8 mouse cellular contexts compared by ENCODE assay signal in genomic region chr7:25237249-25238014, GRCm38 (mm10). TPM values are rescaled to one million over a fixed set of nuclear protein-coding genes. Genes with fewer than 3 reads are reported as not detected.
DNase-seq lines count a peak whose midpoint lies in the region; ATAC-seq and TF ChIP-seq lines count a peak whose summit lies in the region.

Gene Gsk3a, minus strand, starts transcription at chr7:25237851.

- peak within 1 kb of the TSS; percentile 95 for H3K9ac ChIP-seq in kidney, embryonic 16.5 days (replicated peaks; ENCODE audit: low read length)
- H3K9ac ChIP-seq in liver, adult 2 months (ENCODE audit: low read depth, low read length), result peak within 1 kb of the TSS; percentile 98
- peak within 1 kb of the TSS; percentile 98 for H3K9ac ChIP-seq in stomach, postnatal 0 days (ENCODE audit: low read length)

- peak within 1 kb of the TSS; percentile 84 for H3ac ChIP-seq in myocyte (ENCODE audit: control insufficient read depth, insufficient read length)

- TF ChIP-seq CTCF in liver, adult 2 months (IDR thresholded peaks at IDR 0.05; ENCODE audit: low read depth, low read length), result no peak
- no peak for TF ChIP-seq CTCF in stomach, postnatal 0 days (IDR thresholded peaks at IDR 0.05; ENCODE audit: low read depth)

- peaks cover 42% of the 10 kb centered on the region for H3K36me3 ChIP-seq in heart, embryonic 10.5 days
- peaks cover 18% of the 10 kb centered on the region for H3K36me3 ChIP-seq in kidney, embryonic 16.5 days (ENCODE audit: insufficient read depth, low read length)
- no peaks in the 10 kb centered on the region for H3K36me3 ChIP-seq in liver, adult 2 months (ENCODE audit: control insufficient read depth, insufficient read depth, low read length)
- peaks cover 3% of the 10 kb centered on the region for H3K36me3 ChIP-seq in myocyte (ENCODE audit: control insufficient read depth, insufficient read depth)
- H3K36me3 ChIP-seq in stomach, postnatal 0 days (ENCODE audit: control insufficient read depth, insufficient read depth, low read length), result peaks cover 7% of the 10 kb centered on the region

- peak within 1 kb of the TSS; percentile 96 for H3K27ac ChIP-seq in heart, embryonic 10.5 days
- peak within 1 kb of the TSS; percentile 80 for H3K27ac ChIP-seq in kidney, embryonic 16.5 days (ENCODE audit: low read length)
- peak within 1 kb of the TSS; percentile 66 for H3K27ac ChIP-seq in liver, adult 2 months (replicated peaks; ENCODE audit: insufficient read depth, low read depth, low read length)
- peak within 1 kb of the TSS; percentile 86 for H3K27ac ChIP-seq in stomach, postnatal 0 days (replicated peaks)

- peaks cover 32% of the 10 kb centered on the region for H3K4me1 ChIP-seq in heart, embryonic 10.5 days
- peaks cover 22% of the 10 kb centered on the region for H3K4me1 ChIP-seq in kidney, embryonic 16.5 days (ENCODE audit: insufficient read depth, low read length)
- H3K4me1 ChIP-seq in liver, adult 2 months (ENCODE audit: control insufficient read depth, insufficient read depth, low read length), result peaks cover 9% of the 10 kb centered on the region
- H3K4me1 ChIP-seq in stomach, postnatal 0 days (replicated peaks; ENCODE audit: control insufficient read depth, insufficient read depth), result no peaks in the 10 kb centered on the region; the same call in 1 of the 2 replicates

- H3K4me3 ChIP-seq in heart, embryonic 10.5 days, result peak within 1 kb of the TSS; percentile 97
- H3K4me3 ChIP-seq in kidney, embryonic 16.5 days (ENCODE audit: low read length), result peak within 1 kb of the TSS; percentile 82
- peak within 1 kb of the TSS; percentile 89 for H3K4me3 ChIP-seq in liver, adult 2 months (ENCODE audit: insufficient read depth, low read depth, low read length)
- peak within 1 kb of the TSS; percentile 40 for H3K4me3 ChIP-seq in myocyte
- peak within 1 kb of the TSS; percentile 96 for H3K4me3 ChIP-seq in stomach, postnatal 0 days (ENCODE audit: low read depth, low read length)

- H3K79me2 ChIP-seq in liver, adult 2 months (ENCODE audit: control insufficient read depth, insufficient read depth, low read length), result peaks cover 18% of the 10 kb centered on the region; the same call in 1 of the 2 replicates
- peaks cover 32% of the 10 kb centered on the region for H3K79me2 ChIP-seq in myocyte (ENCODE audit: control insufficient read depth, insufficient read depth)

- H3K27me3 ChIP-seq in heart, embryonic 10.5 days (ENCODE audit: insufficient read depth, poor library complexity, severe bottlenecking), result no peaks in the 10 kb centered on the region
- no peaks in the 10 kb centered on the region for H3K27me3 ChIP-seq in kidney, embryonic 16.5 days (ENCODE audit: insufficient read depth, low read length)
- H3K27me3 ChIP-seq in liver, adult 2 months (ENCODE audit: control insufficient read depth, insufficient read depth, low read length), result no peaks in the 10 kb centered on the region
- no peaks in the 10 kb centered on the region for H3K27me3 ChIP-seq in myocyte (ENCODE audit: control insufficient read depth, insufficient read depth, insufficient read length)
- no peaks in the 10 kb centered on the region for H3K27me3 ChIP-seq in stomach, postnatal 0 days (ENCODE audit: control insufficient read depth, insufficient read depth, low read length)

- no peak for TF ChIP-seq EP300 in stomach, postnatal 0 days (optimal IDR thresholded peaks at IDR 0.05)

- under 1% methylated on average over 70 of the region's 76 CpGs for WGBS in heart, embryonic 10.5 days
- WGBS in kidney, embryonic 16.5 days, result under 1% methylated on average over 62 of the region's 76 CpGs
- WGBS in liver, adult 2 months, result under 1% methylated on average over 68 of the region's 76 CpGs
- WGBS in stomach, postnatal 0 days, result 0% methylated on average over 59 of the region's 76 CpGs

- ATAC-seq in erythroblast, adult 5-6 weeks (replicated peaks; ENCODE audit: low FRiP score, poor library complexity, severe bottlenecking), result peak; percentile 79
- ATAC-seq in kidney, embryonic 16.5 days (ENCODE audit: low FRiP score, low TSS enrichment), result peak; percentile 81
- ATAC-seq in stomach, postnatal 0 days (ENCODE audit: low FRiP score, low TSS enrichment), result peak; percentile 88

- TF ChIP-seq POLR2A in liver, adult 2 months (IDR thresholded peaks at IDR 0.05; ENCODE audit: extremely low read depth, insufficient read depth, low read length), result 0 out of 2 replicates have a peak, but pooled peaks have one; percentile 45
- TF ChIP-seq POLR2A in myocyte (IDR thresholded peaks at IDR 0.05; ENCODE audit: insufficient read length, low read depth), result peak; percentile 73

- peak; percentile 96 for DNase-seq in 416B (ENCODE audit: low read depth)
- peak; percentile 98 to 99 for DNase-seq in adrenal gland, postnatal 36 days
- peak; percentile 99 for DNase-seq in heart, embryonic 10.5 days (ENCODE audit: low spot score)
- peak; percentile 94 for DNase-seq in liver, adult 2 months (ENCODE audit: extremely low read depth, low read depth, low spot score)
- peak; percentile 98 for DNase-seq in stomach, postnatal 0 days (ENCODE audit: low spot score)

- peak within 1 kb of the TSS; percentile 80 for H3K4me2 ChIP-seq in kidney, embryonic 16.5 days (replicated peaks; ENCODE audit: low read depth, low read length)
- H3K4me2 ChIP-seq in myocyte (ENCODE audit: low read depth), result peak within 1 kb of the TSS; percentile 93
- H3K4me2 ChIP-seq in stomach, postnatal 0 days (replicated peaks; ENCODE audit: low read depth), result peak within 1 kb of the TSS; percentile 83

- H3K9me3 ChIP-seq in heart, embryonic 10.5 days, result no peaks in the 10 kb centered on the region
- H3K9me3 ChIP-seq in kidney, embryonic 16.5 days (ENCODE audit: low read length), result no peaks in the 10 kb centered on the region
- H3K9me3 ChIP-seq in stomach, postnatal 0 days (ENCODE audit: control insufficient read depth, low read length), result no peaks in the 10 kb centered on the region

TF ChIP-seq in myocyte, 11 proteins besides CTCF, POLR2A, EP300 and RAD21:
- TF ChIP-seq POLR2AphosphoS2 (IDR thresholded peaks at IDR 0.05; ENCODE audit: insufficient read length, low read depth) (peak; percentile 66), MYOD1 (IDR thresholded peaks at IDR 0.05; ENCODE audit: control insufficient read depth in 1 of 3, insufficient read length in 2 of 3, low read depth in 2 of 3) (no peak), TCF3 (IDR thresholded peaks at IDR 0.05; ENCODE audit: insufficient read length, low read depth) (no peak), MAX (IDR thresholded peaks at IDR 0.05; ENCODE audit: low read depth) (no peak), CEBPB (IDR thresholded peaks at IDR 0.05; ENCODE audit: insufficient read depth, poor library complexity, severe bottlenecking) (no peak)

RNA-seq across cellular contexts. Expression of gene Gsk3a, which starts in this region (rescaled TPM):
- total RNA-seq in adrenal gland, postnatal 36 days (2021), result 10 to 100 TPM; 93.3 to 96.7 TPM
- total RNA-seq in erythroblast, adult 5-6 weeks (2015; ENCODE audit: low replicate concordance), result 35.2 and 39.5 TPM in 2 replicates
- total RNA-seq in erythroblast, adult 5-6 weeks (2017; ENCODE audit: low replicate concordance), result 24.2 and 29.0 TPM in 2 replicates
- polyA plus RNA-seq in heart, embryonic 10.5 days (2016; fragmentation: Nextera tagmentation; extraction: Ambion mirVana), result 8.2 and 11.9 TPM in 2 replicates
- polyA plus RNA-seq in kidney, embryonic 16.5 days (2015; fragmentation: Nextera tagmentation; extraction: Ambion mirVana), result 9.0 and 9.9 TPM in 2 replicates
- total RNA-seq in liver, adult 2 months (2014; rRNA removed), result 9.1 and 11.4 TPM in 2 replicates
- 69.3 and 74.5 TPM in 2 replicates for polyA plus RNA-seq in liver, adult 2 months (2012; rRNA removed)
- 69.4 TPM for polyA plus RNA-seq in myocyte (2012; fragmentation: generic; extraction: Trizol)
- polyA plus RNA-seq in stomach, postnatal 0 days (2015; fragmentation: Nextera tagmentation; extraction: Ambion mirVana), result 5.1 and 5.3 TPM in 2 replicates

Comparison
In these comparisons a context has a peak if more than half of its experiments do, and no peak if none do; other contexts are left out.
1. Peak in every context shown above with its lines: DNase-seq, ATAC-seq, H3K4me3 ChIP-seq and H3K27ac ChIP-seq.
2. H3K4me3 ChIP-seq: peak in every context shown above with its lines; median percentile 97 in heart, embryonic 10.5 days; 96 in stomach, postnatal 0 days; 89 in liver, adult 2 months; 82 in kidney, embryonic 16.5 days; 40 in myocyte.